Mouse (Mus musculus) layer of hippocampus, adult 9-11 months (tissue): ENCODE results near the gene Mrpl20.
A peak's percentile ranks its signal among the peaks of the same experiment; 100 is the strongest.
"Not testable (repeated sequence)": the region's sequence is repeated elsewhere in the genome, so short reads cannot be mapped to it uniquely, and the experiment has no call there.

Source experiments
- DNase-seq: peaks from one replicate; pipeline ENCODE4 v3.0.0; 2022

The Mrpl20 gene

DNA sequence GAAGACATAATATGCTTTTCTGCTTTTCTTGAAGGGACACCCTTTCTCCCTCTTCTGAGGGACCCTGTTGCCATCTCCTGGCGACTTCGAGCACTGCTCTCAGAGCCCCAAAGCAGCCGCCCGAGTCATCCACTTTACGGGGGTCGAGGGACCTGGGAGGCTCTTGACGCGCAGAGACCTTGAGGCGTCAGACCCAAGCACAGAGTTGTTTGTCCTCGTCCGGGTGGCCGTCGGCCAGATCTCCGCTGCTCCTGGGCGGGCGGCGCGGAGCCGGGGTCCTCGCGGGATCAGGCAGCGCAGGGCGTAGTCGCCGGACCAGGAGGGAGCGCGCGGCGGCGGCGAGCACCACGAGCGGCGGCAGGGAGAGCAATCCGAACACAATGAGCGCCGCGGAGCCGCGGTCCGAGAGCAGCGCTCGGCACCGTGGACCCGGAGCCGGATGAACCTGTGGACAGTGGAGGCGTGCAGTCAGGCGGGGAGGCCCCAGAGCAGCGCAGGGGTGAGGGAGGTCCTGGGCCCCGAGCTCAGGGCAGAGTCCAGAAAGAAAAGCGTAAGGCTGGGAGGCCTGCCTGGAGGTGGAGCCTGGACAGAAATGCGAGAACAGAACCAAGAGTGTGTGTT, 18.5 kb upstream of the Mrpl20 start:
- DNase-seq, result peak; percentile 64

GRCm38 (mm10) chr4:155785246-155785645, 17.4 kb upstream of the Mrpl20 start:
- no peak for DNase-seq

GRCm38 (mm10) chr4:155785819-155786218, 16.9 kb upstream of the Mrpl20 start, which contains the start of gene Tmem88b:
Gene Tmem88b, minus strand, starts transcription at chr4:155785874.
- DNase-seq, result peak; percentile 75

DNA sequence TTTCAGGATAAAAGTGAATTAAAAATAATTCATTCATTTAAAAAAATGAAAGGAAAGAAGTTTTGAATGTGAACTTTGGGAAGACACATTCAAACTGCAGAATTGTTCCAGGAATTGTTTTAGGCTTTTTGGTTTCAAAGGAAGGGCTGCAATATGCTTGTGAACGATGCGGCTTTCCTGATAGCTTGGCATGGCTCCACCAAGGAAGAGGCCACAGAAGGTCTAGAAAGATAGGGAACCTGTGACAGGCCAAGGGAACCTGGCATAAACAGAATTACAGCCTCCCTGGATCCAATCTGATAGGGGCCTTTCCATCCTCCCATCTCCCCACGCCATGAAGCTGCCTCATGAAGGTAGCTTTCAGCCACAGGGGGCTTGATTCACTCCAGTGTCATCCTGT, 14.4 kb upstream of the Mrpl20 start:
- no peak for DNase-seq

DNA sequence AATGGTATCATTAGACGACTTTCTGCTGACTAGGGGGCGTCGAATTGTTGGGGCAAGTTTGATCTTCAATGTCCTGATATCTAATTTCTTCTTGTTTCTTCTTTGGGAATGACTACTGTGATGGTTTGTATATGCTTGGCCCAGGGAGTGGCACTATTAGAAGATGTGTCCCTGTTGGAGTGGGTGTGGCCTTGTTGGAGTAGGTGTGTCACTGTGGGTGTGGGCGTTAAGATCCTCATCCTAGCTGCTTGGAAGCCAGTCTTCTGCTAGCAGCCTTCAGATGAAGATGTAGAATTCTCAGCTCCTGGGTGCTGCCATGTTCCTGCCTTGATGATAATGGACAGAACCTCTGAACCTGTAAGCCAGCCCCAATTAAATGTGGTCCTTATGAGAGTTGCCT, 13.8 kb upstream of the Mrpl20 start:
- not testable (repeated sequence) for DNase-seq

DNA sequence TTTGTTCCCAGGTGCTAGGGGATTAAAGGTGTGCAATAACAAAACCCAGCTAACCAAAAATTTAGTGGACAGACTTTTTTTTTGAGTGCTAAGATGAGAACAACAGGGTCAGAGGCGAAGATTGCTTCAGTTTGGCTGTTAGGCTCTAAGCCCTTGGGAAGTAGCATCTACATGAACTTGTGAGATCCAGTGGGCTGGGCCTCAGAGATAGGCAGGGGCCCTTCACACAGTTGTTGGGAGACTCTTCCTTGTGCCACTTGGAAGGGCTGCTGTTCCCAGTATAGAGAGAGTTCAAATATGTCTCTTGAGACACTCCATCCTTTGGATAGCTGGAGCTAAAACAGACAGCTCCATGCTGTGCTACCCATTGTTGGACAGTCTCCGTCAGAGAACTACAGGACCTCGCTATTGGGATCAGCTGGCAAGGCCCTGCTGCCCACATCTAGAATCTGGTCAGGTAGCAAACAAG, 12.6 kb upstream of the Mrpl20 start, which contains the start of gene Ankrd65:
Gene Ankrd65, plus strand, starts transcription at position 419 of the 469 bp plus-strand sequence.
- DNase-seq, result no peak

GRCm38 (mm10) chr4:155790650-155791161, 12.0 kb upstream of the Mrpl20 start:
- no peak for DNase-seq

DNA sequence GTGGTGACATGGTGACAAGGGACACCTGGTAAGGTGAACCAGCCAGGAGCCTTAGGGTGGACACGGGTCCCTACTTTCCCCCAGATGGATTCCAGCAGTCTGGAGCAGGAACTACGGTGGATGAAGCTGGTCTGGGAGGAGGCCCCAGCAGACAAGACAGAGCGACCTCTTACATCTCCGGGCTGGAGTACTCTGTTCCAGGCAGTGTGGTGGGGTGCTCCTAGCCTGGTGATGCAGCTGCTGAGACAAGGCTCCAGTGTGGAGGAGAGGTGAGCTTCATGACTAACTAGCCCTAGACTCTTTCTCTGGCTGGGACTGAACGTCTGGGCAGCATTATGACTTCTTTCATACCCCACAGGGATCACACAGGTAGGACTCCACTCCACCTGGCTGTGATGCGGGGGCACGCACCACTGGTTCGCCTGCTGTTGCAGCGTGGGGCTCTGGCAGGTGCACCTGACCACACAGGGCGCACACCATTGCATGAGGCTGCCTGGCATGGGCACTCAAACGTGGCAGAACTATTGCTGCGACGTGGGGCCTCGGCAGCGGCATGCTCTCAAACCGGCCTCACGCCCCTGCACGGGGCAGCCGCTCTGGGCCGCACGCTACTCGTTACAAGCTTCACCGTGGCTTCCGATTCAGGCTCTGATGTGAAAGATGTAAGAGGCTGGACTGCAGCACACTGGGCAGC, 11.3 kb upstream of the Mrpl20 start:
- no peak for DNase-seq

- no peak for DNase-seq
Measured at GRCm38 (mm10) chr4:155793730-155794129, 8.9 kb upstream of the Mrpl20 start.

DNA sequence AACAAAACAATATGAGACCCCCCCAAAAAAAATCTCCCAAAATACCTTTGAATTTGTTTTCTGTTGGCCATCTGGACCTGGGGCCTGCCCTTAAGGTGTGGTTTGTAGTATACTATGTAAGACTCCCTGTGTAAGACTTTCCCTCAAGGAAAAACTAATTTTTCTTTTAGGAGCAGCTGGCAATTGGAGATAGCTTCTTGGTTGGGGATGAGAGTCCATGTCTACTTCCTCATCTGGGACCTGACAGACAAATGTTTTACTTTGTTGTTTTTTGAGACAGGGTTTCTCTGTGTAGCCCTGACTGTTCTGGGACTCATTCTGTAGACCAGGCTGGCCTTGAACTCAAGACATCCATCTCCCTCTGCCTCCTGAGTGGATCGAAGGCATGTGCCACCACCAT, 603 bp upstream of the Mrpl20 start:
- no peak for DNase-seq

GRCm38 (mm10) chr4:155803340-155804041, 813 bp downstream of the Mrpl20 start:
- peak; percentile 92 for DNase-seq

- DNase-seq, result no peak
Measured at GRCm38 (mm10) chr4:155807841-155808240, 5.2 kb downstream of the Mrpl20 start.

DNA sequence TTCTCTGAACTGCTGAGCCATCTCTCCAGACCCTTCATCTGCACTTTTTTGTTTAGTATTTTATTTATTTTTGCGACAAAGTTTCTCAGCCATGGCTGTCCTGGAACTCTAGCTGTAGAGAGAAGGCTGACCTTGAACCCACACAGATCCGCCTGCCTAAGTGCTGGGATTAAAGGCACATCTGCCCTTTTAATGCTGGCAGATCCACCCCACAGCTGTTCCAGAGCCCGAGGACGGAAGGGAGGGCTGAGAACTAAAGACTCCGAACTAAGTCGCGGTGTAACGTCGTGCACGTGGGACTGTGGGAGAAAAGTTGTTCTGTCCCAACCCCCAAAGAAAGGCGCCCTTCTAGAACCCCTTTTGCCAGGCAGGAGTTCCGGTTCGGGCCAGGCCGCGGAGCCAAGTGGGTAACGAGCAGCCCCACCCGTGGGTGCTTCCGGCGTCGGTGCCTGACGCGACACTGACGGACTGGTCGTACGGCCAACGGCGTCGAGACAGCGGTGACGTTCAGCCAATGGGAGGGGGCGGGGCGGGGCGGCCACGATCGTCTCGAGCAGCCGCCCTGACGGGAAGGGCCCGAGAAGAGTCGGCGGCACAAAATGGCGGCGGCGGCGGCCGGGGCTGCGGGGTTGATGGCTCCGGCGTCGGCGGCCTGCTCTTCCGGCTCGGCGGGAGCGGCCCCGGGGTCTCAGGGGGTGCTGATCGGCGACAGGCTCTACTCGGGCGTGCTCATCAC, 9.4 kb downstream of the Mrpl20 start, which contains the start of gene Ccnl2:
Gene Ccnl2, plus strand, starts transcription at position 561 of the 736 bp plus-strand sequence.
- DNase-seq, result peak; percentile 95

DNA sequence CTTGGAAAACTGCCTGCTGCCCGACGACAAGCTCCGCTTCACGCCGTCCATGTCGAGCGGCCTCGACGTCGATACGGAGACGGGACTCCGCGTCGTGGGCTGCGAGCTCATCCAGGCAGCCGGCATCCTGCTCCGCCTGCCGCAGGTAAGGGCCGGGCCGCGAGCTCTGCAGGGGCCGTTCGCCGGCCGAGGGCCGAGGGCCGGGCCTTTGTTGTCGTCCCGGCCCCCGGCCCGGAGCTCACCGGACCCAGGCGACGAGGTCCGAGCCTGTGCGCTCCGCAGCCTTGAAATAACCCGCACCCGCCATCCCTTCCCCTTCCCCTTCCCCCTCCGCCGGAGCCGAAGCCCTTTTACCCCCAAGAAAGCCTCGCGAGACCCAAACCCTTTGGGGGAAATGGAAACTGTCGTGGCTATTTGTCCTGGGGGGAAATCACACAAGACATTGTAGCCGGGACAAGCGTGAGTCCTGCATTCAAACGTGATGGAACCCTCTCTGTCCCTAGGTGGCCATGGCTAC, 10.0 kb downstream of the Mrpl20 start:
- DNase-seq, result no peak

DNA sequence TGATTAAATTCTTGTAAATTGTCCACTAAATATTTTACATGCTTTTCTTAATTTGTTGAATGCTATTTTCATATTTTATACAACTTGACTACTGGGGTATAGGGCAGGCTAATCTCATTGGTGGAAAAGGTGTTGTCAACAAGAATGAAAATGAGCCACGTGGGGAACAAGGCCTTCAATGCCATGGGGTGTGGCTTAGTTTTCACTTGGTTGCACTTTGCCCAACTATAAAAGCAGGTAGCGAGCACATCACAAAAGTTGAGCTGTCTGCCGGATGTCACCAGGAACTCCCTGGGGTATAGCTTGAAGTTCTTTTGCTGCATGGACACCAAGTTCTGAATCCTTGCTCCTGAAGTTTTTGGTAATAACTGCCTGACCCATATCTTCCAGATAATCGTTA, 14.9 kb downstream of the Mrpl20 start:
- DNase-seq, result no peak

GRCm38 (mm10) chr4:155821025-155821424, 18.3 kb downstream of the Mrpl20 start:
- no peak for DNase-seq

- no peak for DNase-seq
Measured at GRCm38 (mm10) chr4:155823443-155823842, 20.8 kb downstream of the Mrpl20 start.

- no peak for DNase-seq
Measured at GRCm38 (mm10) chr4:155829866-155830265, 27.2 kb downstream of the Mrpl20 start.

DNA sequence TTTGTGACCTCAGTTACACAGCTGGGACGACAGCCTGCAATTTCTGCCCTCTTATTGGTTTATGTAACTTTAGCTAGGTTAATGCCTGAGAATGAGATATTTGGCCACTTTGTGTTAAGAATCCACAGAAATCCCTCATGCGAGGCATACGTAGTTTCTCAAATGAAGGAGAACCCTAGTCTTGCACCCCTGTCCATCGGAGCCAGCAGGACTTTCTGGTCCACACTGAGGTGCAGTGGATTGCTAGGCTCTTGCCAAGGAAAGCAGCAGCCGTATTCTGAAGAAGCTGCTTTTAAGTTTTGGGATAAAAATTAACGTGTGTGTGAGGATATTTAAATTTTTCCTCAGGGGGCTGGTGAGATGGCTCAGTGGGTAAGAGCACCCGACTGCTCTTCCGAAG, 27.9 kb downstream of the Mrpl20 start:
- no peak for DNase-seq

GRCm38 (mm10) chr4:155831205-155831766, 28.6 kb downstream of the Mrpl20 start, which contains the start of gene Aurkaip1:
Gene Aurkaip1, plus strand, starts transcription at chr4:155831272.
- DNase-seq, result peak; percentile 94

GRCm38 (mm10) chr4:155831831-155832230, 29.2 kb downstream of the Mrpl20 start:
- no peak for DNase-seq

- no peak for DNase-seq
Measured at GRCm38 (mm10) chr4:155832321-155832720, 29.6 kb downstream of the Mrpl20 start.
